In genomic region chr10:127563840-127564239, GRCm38 (mm10) we compare ENCODE assay signal across 11 mouse cellular contexts. TPM values are rescaled to one million over a fixed set of nuclear protein-coding genes. Genes with fewer than 3 reads are reported as not detected.
DNase-seq lines count a peak whose midpoint lies in the region; ATAC-seq and TF ChIP-seq lines count a peak whose summit lies in the region.
"Had no signal": no experiment of that assay in that cellular context is flagged by ENCODE, and none has a peak within 500 bp of the region (broad histone marks: within the 10 kb centered on the region; RNA-seq: fewer than 3 reads in every experiment).

No protein-coding gene starts in this region.

- no peak for TF ChIP-seq CTCF in gastrocnemius, adult 2 months (IDR thresholded peaks at IDR 0.05)
- no peak for TF ChIP-seq CTCF in ES-Bruce4 (IDR thresholded peaks at IDR 0.05; ENCODE audit: low read depth, low read length)
- TF ChIP-seq CTCF in hindbrain, postnatal 0 days (IDR thresholded peaks at IDR 0.05; ENCODE audit: low read depth) = no peak

- DNase-seq in gastrocnemius, adult 2 months = no peak
- no peak for DNase-seq in gastrocnemius, postnatal 4 days (ENCODE audit: low spot score in 2 of 2)
- no peak for DNase-seq in kidney, adult 11 months
- no peak for DNase-seq in hindbrain, postnatal 0 days (ENCODE audit: low spot score)
- DNase-seq in yolk sac, embryonic 10.5 days (ENCODE audit: low spot score) = no peak

- TF ChIP-seq EP300 in ES-Bruce4 (IDR thresholded peaks at IDR 0.05; ENCODE audit: insufficient read depth, low read depth, low read length) = no peak

- TF ChIP-seq POLR2A in ES-Bruce4 (IDR thresholded peaks at IDR 0.05; ENCODE audit: insufficient read depth, low read length) = no peak

- H3K9ac ChIP-seq in kidney, embryonic 15.5 days = no peak overlapping the region
- H3K9ac ChIP-seq in ES-Bruce4 (ENCODE audit: low read depth, poor library complexity, severe bottlenecking) = no peak overlapping the region
- no peak overlapping the region for H3K9ac ChIP-seq in hindbrain, postnatal 0 days (replicated peaks; ENCODE audit: low read length)
- H3K9ac ChIP-seq: liver, embryonic 15.5 days had no signal

- peak; percentile 26; the same call in 1 of the 2 replicates for ATAC-seq in kidney, embryonic 15.5 days (replicated peaks; ENCODE audit: low FRiP score)
- no peak for ATAC-seq in hindbrain, postnatal 0 days
- no peak for ATAC-seq in megakaryocyte-erythroid progenitor cell, adult 5-6 weeks (replicated peaks; ENCODE audit: low FRiP score, low TSS enrichment, poor library complexity, severe bottlenecking)
- ATAC-seq: forebrain, embryonic 16.5 days had no signal

- H3K4me1 ChIP-seq in kidney, embryonic 15.5 days = peaks cover 38% of the 10 kb centered on the region
- peaks cover 6% of the 10 kb centered on the region for H3K4me1 ChIP-seq in ES-Bruce4 (ENCODE audit: control insufficient read depth, insufficient read depth, low read length)
- H3K4me1 ChIP-seq in hindbrain, postnatal 0 days (ENCODE audit: insufficient read depth, low read length) = no peaks in the 10 kb centered on the region
- H3K4me1 ChIP-seq: liver, embryonic 15.5 days had no signal

- H3K27ac ChIP-seq in gastrocnemius, adult 2 months = peak overlapping the region; percentile 57
- peak overlapping the region; percentile 72 for H3K27ac ChIP-seq in kidney, embryonic 15.5 days
- H3K27ac ChIP-seq in ES-Bruce4 (ENCODE audit: insufficient read depth, low read length) = peak overlapping the region; percentile 27; the same call in 1 of the 2 replicates
- 0 out of 2 replicates have a peak overlapping the region, but pooled peaks have one; percentile 4 for H3K27ac ChIP-seq in hindbrain, postnatal 0 days
- H3K27ac ChIP-seq: liver, embryonic 15.5 days had no signal

- no peaks in the 10 kb centered on the region for H3K9me3 ChIP-seq in kidney, embryonic 15.5 days (replicated peaks)
- H3K9me3 ChIP-seq in ES-Bruce4 (replicated peaks; ENCODE audit: control insufficient read depth, insufficient read depth, low read length, poor library complexity, severe bottlenecking) = no peaks in the 10 kb centered on the region
- no peaks in the 10 kb centered on the region for H3K9me3 ChIP-seq in hindbrain, postnatal 0 days (ENCODE audit: low read length)
- H3K9me3 ChIP-seq: liver, embryonic 15.5 days had no signal

- no peak overlapping the region for H3K4me2 ChIP-seq in kidney, embryonic 15.5 days
- H3K4me2 ChIP-seq in hindbrain, postnatal 0 days (ENCODE audit: low read depth, low read length) = no peak overlapping the region
- H3K4me2 ChIP-seq: liver, embryonic 15.5 days had no signal

- peaks cover 74% of the 10 kb centered on the region for H3K36me3 ChIP-seq in kidney, embryonic 15.5 days
- H3K36me3 ChIP-seq in ES-Bruce4 (ENCODE audit: control insufficient read depth, insufficient read depth, low read length, poor library complexity, severe bottlenecking) = no peaks in the 10 kb centered on the region
- H3K36me3 ChIP-seq in hindbrain, postnatal 0 days (ENCODE audit: insufficient read depth, low read length) = peaks cover 77% of the 10 kb centered on the region

- WGBS in kidney, embryonic 15.5 days = 56% methylated on average over 8 of the region's 8 CpGs
- WGBS in hindbrain, postnatal 0 days = 69% methylated on average over 8 of the region's 8 CpGs

- intact Hi-C loops in gastrocnemius, adult 2 months (cut with DNase I) = no loop called here

- no peak overlapping the region for H3K4me3 ChIP-seq in gastrocnemius, adult 2 months
- no peak overlapping the region for H3K4me3 ChIP-seq in kidney, embryonic 15.5 days (replicated peaks)
- H3K4me3 ChIP-seq in ES-Bruce4 (ENCODE audit: low read depth, low read length) = no peak overlapping the region
- no peak overlapping the region for H3K4me3 ChIP-seq in hindbrain, postnatal 0 days (ENCODE audit: low read length)
- H3K4me3 ChIP-seq: liver, embryonic 15.5 days had no signal

- no peaks in the 10 kb centered on the region for H3K27me3 ChIP-seq in kidney, embryonic 15.5 days
- H3K27me3 ChIP-seq in ES-Bruce4 (ENCODE audit: control insufficient read depth, insufficient read depth, low read length, poor library complexity, severe bottlenecking) = no peaks in the 10 kb centered on the region
- no peaks in the 10 kb centered on the region for H3K27me3 ChIP-seq in hindbrain, postnatal 0 days (ENCODE audit: insufficient read depth, low read length)

RNA-seq across cellular contexts. Expression of gene Nxph4, which starts 29.5 kb away (rescaled TPM):
- under 1 TPM; 0.17 to 0.23 TPM for total RNA-seq in gastrocnemius, adult 2 months (2021)
- 1 to 10 TPM; 1.9 to 2.2 TPM for total RNA-seq in gastrocnemius, postnatal 4 days (2021)
- 1.7 and 3.3 TPM in 2 replicates for polyA plus RNA-seq in kidney, embryonic 15.5 days (2015; fragmentation: Nextera tagmentation; extraction: Ambion mirVana)
- 0.79 TPM in 1 of 2 replicates, not detected in the other for polyA plus RNA-seq in ES-Bruce4 (2011; ENCODE audit: insufficient read depth, insufficient read length, low read depth, missing spikeins)
- 26.0 and 33.5 TPM in 2 replicates for total RNA-seq in hindbrain, postnatal 0 days (2014; rRNA removed)
- 134 and 146 TPM in 2 replicates for polyA plus RNA-seq in hindbrain, postnatal 0 days (2015; fragmentation: Nextera tagmentation; extraction: Ambion mirVana)
- not detected in 2 replicates for total RNA-seq in megakaryocyte-erythroid progenitor cell, adult 5-6 weeks (2014; fragmentation: Nextera tagmentation)
- total RNA-seq in megakaryocyte-erythroid progenitor cell, adult 5-6 weeks (2017) = not detected in 2 replicates
- total RNA-seq: MEL had no signal
- polyA plus RNA-seq: liver, embryonic 15.5 days had no signal

RNA-seq across cellular contexts. Expression of gene Shmt2, which starts 41.6 kb away (rescaled TPM):
- 10 to 100 TPM; 22.7 to 28.9 TPM for total RNA-seq in gastrocnemius, adult 2 months (2021)
- total RNA-seq in gastrocnemius, postnatal 4 days (2021) = 10 to 100 TPM; 34.6 to 34.8 TPM
- 99.8 and 111 TPM in 2 replicates for polyA plus RNA-seq in kidney, embryonic 15.5 days (2015; fragmentation: Nextera tagmentation; extraction: Ambion mirVana)
- polyA plus RNA-seq in ES-Bruce4 (2011; ENCODE audit: insufficient read depth, insufficient read length, low read depth, missing spikeins) = 67.4 and 68.2 TPM in 2 replicates
- 66.1 and 91.1 TPM in 2 replicates for total RNA-seq in hindbrain, postnatal 0 days (2014; rRNA removed)
- polyA plus RNA-seq in hindbrain, postnatal 0 days (2015; fragmentation: Nextera tagmentation; extraction: Ambion mirVana) = 49.7 and 49.9 TPM in 2 replicates
- 159 and 164 TPM in 2 replicates for total RNA-seq in megakaryocyte-erythroid progenitor cell, adult 5-6 weeks (2014; fragmentation: Nextera tagmentation)
- total RNA-seq in megakaryocyte-erythroid progenitor cell, adult 5-6 weeks (2017) = 76.6 and 87.1 TPM in 2 replicates

RNA-seq across cellular contexts. Expression of gene Ndufa4l2, which starts 49.1 kb away (rescaled TPM):
- total RNA-seq in gastrocnemius, adult 2 months (2021) = 10 to 100 TPM in 1 of 2 experiments, 1 to 10 TPM in 1; 8.1 to 16.5 TPM
- 10 to 100 TPM; 23.6 to 24.1 TPM for total RNA-seq in gastrocnemius, postnatal 4 days (2021)
- polyA plus RNA-seq in kidney, embryonic 15.5 days (2015; fragmentation: Nextera tagmentation; extraction: Ambion mirVana) = 51.2 and 72.2 TPM in 2 replicates
- 5.4 and 5.7 TPM in 2 replicates for polyA plus RNA-seq in ES-Bruce4 (2011; ENCODE audit: insufficient read depth, insufficient read length, low read depth, missing spikeins)
- 11.0 and 21.9 TPM in 2 replicates for total RNA-seq in hindbrain, postnatal 0 days (2014; rRNA removed)
- polyA plus RNA-seq in hindbrain, postnatal 0 days (2015; fragmentation: Nextera tagmentation; extraction: Ambion mirVana) = 16.7 and 17.4 TPM in 2 replicates
- total RNA-seq in megakaryocyte-erythroid progenitor cell, adult 5-6 weeks (2014; fragmentation: Nextera tagmentation) = not detected in 2 replicates
- total RNA-seq in megakaryocyte-erythroid progenitor cell, adult 5-6 weeks (2017) = not detected in 2 replicates

RNA-seq across cellular contexts. Expression of gene Lrp1, which starts 57.1 kb away (rescaled TPM):
- 10 to 100 TPM; 34.6 to 71.3 TPM for total RNA-seq in gastrocnemius, adult 2 months (2021)
- total RNA-seq in gastrocnemius, postnatal 4 days (2021) = 100 to 1,000 TPM; 184 to 193 TPM
- polyA plus RNA-seq in kidney, embryonic 15.5 days (2015; fragmentation: Nextera tagmentation; extraction: Ambion mirVana) = 52.4 and 65.0 TPM in 2 replicates
- polyA plus RNA-seq in ES-Bruce4 (2011; ENCODE audit: insufficient read depth, insufficient read length, low read depth, missing spikeins) = 36.3 and 41.3 TPM in 2 replicates
- total RNA-seq in hindbrain, postnatal 0 days (2014; rRNA removed) = 245 TPM in 2 replicates
- polyA plus RNA-seq in hindbrain, postnatal 0 days (2015; fragmentation: Nextera tagmentation; extraction: Ambion mirVana) = 73.7 and 75.5 TPM in 2 replicates
- total RNA-seq in megakaryocyte-erythroid progenitor cell, adult 5-6 weeks (2014; fragmentation: Nextera tagmentation) = 0.26 TPM in 1 of 2 replicates, not detected in the other
- 0.04 TPM in 1 of 2 replicates, not detected in the other for total RNA-seq in megakaryocyte-erythroid progenitor cell, adult 5-6 weeks (2017)

Comparison
In these comparisons a context has a peak if more than half of its experiments do, and no peak if none do; other contexts are left out.
1. H3K27ac ChIP-seq: peak in every context shown above with its lines; median percentile 72 in kidney, embryonic 15.5 days; 57 in gastrocnemius, adult 2 months; 27 in ES-Bruce4; 4 in hindbrain, postnatal 0 days.